Mouse (Mus musculus): Measurements from ENCODE around the gene Kcnk13. TPM values are rescaled to one million over a fixed set of nuclear protein-coding genes. Genes with fewer than 3 reads are reported as not detected.

Kcnk13 gene
- total and polyA plus RNA-seq, 2 experiments from 2014 or later: 2.5 to 4.3 TPM

GRCm38 (mm10) chr12:100050552-100050951, 86.3 kb downstream of the Kcnk13 start:
- DNase-seq (no peak), ATAC-seq (no peak)
- H3K36me3 ChIP-seq (ENCODE audit: insufficient read depth): no peaks in the 10 kb centered on the region
- no peak for TF ChIP-seq CTCF (IDR thresholded peaks at IDR 0.05; ENCODE audit: low read depth)
- no peak overlapping the region for H3K27ac ChIP-seq (ENCODE audit: low read depth, low read length)
- H3K9ac ChIP-seq: no peak overlapping the region
- no peaks in the 10 kb centered on the region for H3K9me3 ChIP-seq (ENCODE audit: low read length)
- H3K4me1 ChIP-seq (ENCODE audit: insufficient read depth): no peaks in the 10 kb centered on the region
- no peak overlapping the region for H3K4me3 ChIP-seq (ENCODE audit: low read depth, low read length)
- WGBS: 77% methylated on average over 7 of the region's 7 CpGs
- no peaks in the 10 kb centered on the region for H3K27me3 ChIP-seq (ENCODE audit: insufficient read depth, low read length)
- H3K4me2 ChIP-seq (ENCODE audit: low read depth): no peak overlapping the region

GRCm38 (mm10) chr12:100053617-100054016, 89.3 kb downstream of the Kcnk13 start:
- ATAC-seq (no peak), DNase-seq (no peak)
- Histone ChIP-seq H3K27me3 (ENCODE audit: insufficient read depth, low read length) (no peaks in the 10 kb centered on the region), H3K4me3 (ENCODE audit: low read depth, low read length) (no peak overlapping the region), H3K4me2 (ENCODE audit: low read depth) (no peak overlapping the region), H3K9me3 (ENCODE audit: low read length) (no peaks in the 10 kb centered on the region), H3K9ac (no peak overlapping the region), H3K27ac (ENCODE audit: low read depth, low read length) (no peak overlapping the region), H3K36me3 (ENCODE audit: insufficient read depth) (no peaks in the 10 kb centered on the region), H3K4me1 (ENCODE audit: insufficient read depth) (no peaks in the 10 kb centered on the region)
- WGBS: 84% methylated on average over 5 of the region's 5 CpGs
- TF ChIP-seq CTCF (IDR thresholded peaks at IDR 0.05; ENCODE audit: low read depth): no peak

- H3K4me1 ChIP-seq (ENCODE audit: insufficient read depth): no peaks in the 10 kb centered on the region
- no peak for ATAC-seq
- no peak overlapping the region for H3K4me2 ChIP-seq (ENCODE audit: low read depth)
- 90% methylated on average over 10 of the region's 10 CpGs for WGBS
- no peaks in the 10 kb centered on the region for H3K36me3 ChIP-seq (ENCODE audit: insufficient read depth)
- no peaks in the 10 kb centered on the region for H3K27me3 ChIP-seq (ENCODE audit: insufficient read depth, low read length)
- H3K27ac ChIP-seq (ENCODE audit: low read depth, low read length): no peak overlapping the region
- TF ChIP-seq CTCF (IDR thresholded peaks at IDR 0.05; ENCODE audit: low read depth): no peak
- H3K9ac ChIP-seq: no peak overlapping the region
- no peak overlapping the region for H3K4me3 ChIP-seq (ENCODE audit: low read depth, low read length)
- no peak for DNase-seq
- no peaks in the 10 kb centered on the region for H3K9me3 ChIP-seq (ENCODE audit: low read length)
These were observed 96.8 kb downstream of the Kcnk13 start for GRCm38 (mm10) chr12:100061071-100061470.

- no peak for DNase-seq
- H3K4me1 ChIP-seq (ENCODE audit: insufficient read depth): no peaks in the 10 kb centered on the region
- no peak for ATAC-seq
- H3K27ac ChIP-seq (ENCODE audit: low read depth, low read length): no peak overlapping the region
- no peak for TF ChIP-seq CTCF (IDR thresholded peaks at IDR 0.05; ENCODE audit: low read depth)
- no peak overlapping the region for H3K4me3 ChIP-seq (ENCODE audit: low read depth, low read length)
- no peaks in the 10 kb centered on the region for H3K9me3 ChIP-seq (ENCODE audit: low read length)
- H3K27me3 ChIP-seq (ENCODE audit: insufficient read depth, low read length): no peaks in the 10 kb centered on the region
- H3K4me2 ChIP-seq (ENCODE audit: low read depth): no peak overlapping the region
- no peaks in the 10 kb centered on the region for H3K36me3 ChIP-seq (ENCODE audit: insufficient read depth)
- no peak overlapping the region for H3K9ac ChIP-seq
These were observed 97.5 kb downstream of the Kcnk13 start for GRCm38 (mm10) chr12:100061826-100062225.

- no peak for TF ChIP-seq CTCF (IDR thresholded peaks at IDR 0.05; ENCODE audit: low read depth)
- no peak overlapping the region for H3K27ac ChIP-seq (ENCODE audit: low read depth, low read length)
- no peak overlapping the region for H3K4me2 ChIP-seq (ENCODE audit: low read depth)
- no peak for ATAC-seq
- no peak overlapping the region for H3K9ac ChIP-seq
- no peaks in the 10 kb centered on the region for H3K27me3 ChIP-seq (ENCODE audit: insufficient read depth, low read length)
- H3K36me3 ChIP-seq (ENCODE audit: insufficient read depth): no peaks in the 10 kb centered on the region
- no peak overlapping the region for H3K4me3 ChIP-seq (ENCODE audit: low read depth, low read length)
- H3K4me1 ChIP-seq (ENCODE audit: insufficient read depth): no peaks in the 10 kb centered on the region
- DNase-seq: no peak
- H3K9me3 ChIP-seq (ENCODE audit: low read length): no peaks in the 10 kb centered on the region
- 79% methylated on average over 3 of the region's 3 CpGs for WGBS
These were observed 98.3 kb downstream of the Kcnk13 start for GRCm38 (mm10) chr12:100062584-100062983.

- Histone ChIP-seq H3K4me3 (ENCODE audit: low read depth, low read length) (no peak overlapping the region), H3K4me1 (ENCODE audit: insufficient read depth) (no peaks in the 10 kb centered on the region), H3K9me3 (ENCODE audit: low read length) (no peaks in the 10 kb centered on the region), H3K27ac (ENCODE audit: low read depth, low read length) (no peak overlapping the region; the same call in 1 of the 2 replicates), H3K36me3 (ENCODE audit: insufficient read depth) (no peaks in the 10 kb centered on the region), H3K9ac (no peak overlapping the region), H3K27me3 (ENCODE audit: insufficient read depth, low read length) (no peaks in the 10 kb centered on the region), H3K4me2 (ENCODE audit: low read depth) (no peak overlapping the region)
- 77% methylated on average over 3 of the region's 3 CpGs for WGBS
- ATAC-seq (no peak), DNase-seq (no peak)
- no peak for TF ChIP-seq CTCF (IDR thresholded peaks at IDR 0.05; ENCODE audit: low read depth)
These were observed 100.8 kb downstream of the Kcnk13 start for GRCm38 (mm10) chr12:100065109-100065508.

- DNase-seq (no peak), ATAC-seq (no peak)
- no peak overlapping the region for H3K4me3 ChIP-seq (ENCODE audit: low read depth, low read length)
- H3K9ac ChIP-seq: no peak overlapping the region
- TF ChIP-seq CTCF (IDR thresholded peaks at IDR 0.05; ENCODE audit: low read depth): no peak
- no peaks in the 10 kb centered on the region for H3K9me3 ChIP-seq (ENCODE audit: low read length)
- no peaks in the 10 kb centered on the region for H3K4me1 ChIP-seq (ENCODE audit: insufficient read depth)
- WGBS: 93% methylated on average over 5 of the region's 5 CpGs
- no peak overlapping the region for H3K27ac ChIP-seq (ENCODE audit: low read depth, low read length)
- H3K4me2 ChIP-seq (ENCODE audit: low read depth): no peak overlapping the region
- no peaks in the 10 kb centered on the region for H3K27me3 ChIP-seq (ENCODE audit: insufficient read depth, low read length)
- no peaks in the 10 kb centered on the region for H3K36me3 ChIP-seq (ENCODE audit: insufficient read depth)
These were observed 103.2 kb downstream of the Kcnk13 start for GRCm38 (mm10) chr12:100067477-100067876.

GRCm38 (mm10) chr12:100073201-100073672, 108.9 kb downstream of the Kcnk13 start:
- DNase-seq: no peak

More at GRCm38 (mm10) chr12:100073201-100073672, 108.9 kb downstream of the Kcnk13 start:
- Histone ChIP-seq H3K9ac (no peak overlapping the region), H3K36me3 (ENCODE audit: insufficient read depth) (no peaks in the 10 kb centered on the region), H3K4me3 (ENCODE audit: low read depth, low read length) (no peak overlapping the region), H3K9me3 (ENCODE audit: low read length) (no peaks in the 10 kb centered on the region), H3K27me3 (ENCODE audit: insufficient read depth, low read length) (no peaks in the 10 kb centered on the region), H3K27ac (ENCODE audit: low read depth, low read length) (no peak overlapping the region), H3K4me1 (ENCODE audit: insufficient read depth) (no peaks in the 10 kb centered on the region), H3K4me2 (ENCODE audit: low read depth) (no peak overlapping the region)
- 48% methylated on average over 4 of the region's 4 CpGs for WGBS
- ATAC-seq: no peak
- no peak for TF ChIP-seq CTCF (IDR thresholded peaks at IDR 0.05; ENCODE audit: low read depth)
